Mouse (Mus musculus) MEL (cell line): ENCODE measurements around the gene Gm49361.

Experiments used
- CTCF ChIP-seq, 3 experiments: IDR thresholded peaks in 2 of 3; conservative IDR thresholded peaks in 1 of 3; 2 replicates each; pipeline ENCODE4 v1.5.1; 2011 to 2012; ENCODE audit warnings: low read length in 3 of 3, low read depth in 2 of 3, mild to moderate bottlenecking in 2 of 3, improper control_type of control experiment in 1 of 3, inconsistent platforms in 1 of 3, mixed read lengths in 1 of 3, moderate library complexity in 1 of 3; ENCODE audit not compliant: control insufficient read depth in 1 of 3, insufficient read depth in 1 of 3, poor library complexity in 1 of 3, severe bottlenecking in 1 of 3
- E2F4 ChIP-seq: IDR thresholded peaks from 2 replicates; pipeline ENCODE4 v1.6.1; 2011; ENCODE audit warnings: low read depth, low read length, improper control_type of control experiment, borderline replicate concordance
- EP300 ChIP-seq, 2 experiments: IDR thresholded peaks; 2 replicates each; pipeline ENCODE4 v1.6.1; 2011; ENCODE audit warnings: improper control_type of control experiment in 2 of 2, low read length in 2 of 2, low read depth in 1 of 2, mild to moderate bottlenecking in 1 of 2
- ETS1 ChIP-seq: IDR thresholded peaks from 2 replicates; pipeline ENCODE4 v1.6.1; 2012; ENCODE audit warnings: low read depth, mild to moderate bottlenecking, inconsistent platforms, low read length, improper control_type of control experiment, moderate library complexity
- GATA1 ChIP-seq: IDR thresholded peaks from 2 replicates; pipeline ENCODE4 v1.6.1; 2011; ENCODE audit warnings: low read depth, low read length, improper control_type of control experiment
- HCFC1 ChIP-seq: IDR thresholded peaks from 2 replicates; pipeline ENCODE4 v1.6.1; 2012; ENCODE audit warnings: low read depth, mild to moderate bottlenecking, inconsistent platforms, low read length, improper control_type of control experiment, moderate library complexity
- JUND ChIP-seq: IDR thresholded peaks from 2 replicates; pipeline ENCODE4 v1.6.1; 2011; ENCODE audit warnings: low read depth, mild to moderate bottlenecking, improper control_type of control experiment, low read length
- MAZ ChIP-seq: IDR thresholded peaks from 2 replicates; pipeline ENCODE4 v1.6.1; 2012; ENCODE audit warnings: low read depth, mild to moderate bottlenecking, inconsistent platforms, low read length, improper control_type of control experiment
- POLR2A ChIP-seq, 2 experiments: IDR thresholded peaks; 2 replicates each; pipeline ENCODE4 v1.6.1; 2011 to 2012; ENCODE audit warnings: low read length in 2 of 2, mild to moderate bottlenecking in 2 of 2, control low read depth in 1 of 2, improper control_type of control experiment in 1 of 2, low read depth in 1 of 2, moderate library complexity in 1 of 2; ENCODE audit not compliant: control insufficient read depth in 1 of 2, insufficient read depth in 1 of 2, poor library complexity in 1 of 2
- SIN3A ChIP-seq: IDR thresholded peaks from 2 replicates; pipeline ENCODE4 v1.6.1; 2012; ENCODE audit warnings: low read length, improper control_type of control experiment, inconsistent platforms
- TAL1 ChIP-seq: IDR thresholded peaks from 2 replicates; pipeline ENCODE4 v1.6.1; 2012; ENCODE audit warnings: mild to moderate bottlenecking, inconsistent platforms, low read length, moderate library complexity, mixed read lengths
- TBP ChIP-seq: IDR thresholded peaks from 2 replicates; pipeline ENCODE4 v1.8.0; 2011; ENCODE audit warnings: low read depth, low read length, improper control_type of control experiment
- ZC3H11A ChIP-seq: IDR thresholded peaks from 2 replicates; pipeline ENCODE4 v1.6.1; 2012; ENCODE audit warnings: low read depth, mild to moderate bottlenecking, inconsistent platforms, low read length, improper control_type of control experiment
- ZNF384 ChIP-seq: IDR thresholded peaks from 2 replicates; pipeline ENCODE4 v1.6.1; 2012; ENCODE audit warnings: low read depth, mild to moderate bottlenecking, inconsistent platforms, low read length, improper control_type of control experiment

GRCm38 (mm10) chr14:57639153-57639552 is 106.8 kb downstream of the Gm49361 start:
- TF ChIP-seq CTCF (IDR thresholded peaks at IDR 0.05 in 2 of 3, conservative IDR thresholded peaks at IDR 0.05 in 1 of 3; ENCODE audit: control insufficient read depth in 1 of 3, insufficient read depth in 1 of 3, low read depth in 2 of 3, low read length in 3 of 3, poor library complexity in 1 of 3, severe bottlenecking in 1 of 3) (no peak), POLR2A (IDR thresholded peaks at IDR 0.05; ENCODE audit: control insufficient read depth in 1 of 2, insufficient read depth in 1 of 2, low read depth in 1 of 2, low read length in 2 of 2, poor library complexity in 1 of 2) (no peak), E2F4 (no peak), MAZ (no peak), ZNF384 (no peak), JUND (no peak), HCFC1 (no peak), GATA1 (no peak), ETS1 (no peak), EP300 (IDR thresholded peaks at IDR 0.05; ENCODE audit: low read depth in 1 of 2, low read length in 2 of 2) (no peak), ZC3H11A (no peak), SIN3A (no peak), TAL1 (no peak), TBP (no peak)
